Mouse (Mus musculus): ENCODE results near the gene Syn3. TPM values are rescaled to one million over a fixed set of nuclear protein-coding genes. Genes with fewer than 3 reads are reported as not detected.
A peak's percentile ranks its signal among the peaks of the same experiment; 100 is the strongest.

The Syn3 gene
- polyA plus RNA-seq, 1 experiment from 2014 or later, result 7.1 TPM

GRCm38 (mm10) chr10:86183148-86183885 is 315.4 kb downstream of the Syn3 start:
- 77% methylated on average over 8 of the region's 8 CpGs for WGBS
- no peak overlapping the region for H3K4me2 ChIP-seq (ENCODE audit: low read depth, low read length, severe bottlenecking)
- H3K27me3 ChIP-seq (ENCODE audit: control insufficient read depth, insufficient read depth, low read length), result no peaks in the 10 kb centered on the region
- no peak overlapping the region for H3K9ac ChIP-seq (ENCODE audit: low read length)
- H3K27ac ChIP-seq (ENCODE audit: low read depth, low read length), result no peak overlapping the region
- no peaks in the 10 kb centered on the region for H3K36me3 ChIP-seq (ENCODE audit: control insufficient read depth, insufficient read depth, low read length)
- no peak overlapping the region for H3K4me3 ChIP-seq (ENCODE audit: low read depth, low read length)
- no peaks in the 10 kb centered on the region for H3K9me3 ChIP-seq (ENCODE audit: control insufficient read depth, low read length)
- ATAC-seq (replicated peaks; ENCODE audit: low FRiP score) (no peak), DNase-seq (ENCODE audit: low spot score) (no peak)
- H3K4me1 ChIP-seq (replicated peaks; ENCODE audit: control insufficient read depth, insufficient read depth, low read length), result no peaks in the 10 kb centered on the region

GRCm38 (mm10) chr10:86182183-86182805 is 316.4 kb downstream of the Syn3 start:
- Histone ChIP-seq H3K4me3 (ENCODE audit: low read depth, low read length) (no peak overlapping the region), H3K4me1 (replicated peaks; ENCODE audit: control insufficient read depth, insufficient read depth, low read length) (no peaks in the 10 kb centered on the region), H3K9me3 (ENCODE audit: control insufficient read depth, low read length) (no peaks in the 10 kb centered on the region), H3K27ac (ENCODE audit: low read depth, low read length) (no peak overlapping the region), H3K4me2 (ENCODE audit: low read depth, low read length, severe bottlenecking) (no peak overlapping the region), H3K36me3 (ENCODE audit: control insufficient read depth, insufficient read depth, low read length) (no peaks in the 10 kb centered on the region), H3K27me3 (ENCODE audit: control insufficient read depth, insufficient read depth, low read length) (no peaks in the 10 kb centered on the region), H3K9ac (ENCODE audit: low read length) (no peak overlapping the region)
- peak; percentile 61 for DNase-seq (ENCODE audit: low spot score)
- no peak for ATAC-seq (replicated peaks; ENCODE audit: low FRiP score)
- WGBS, result 39% methylated on average over 3 of the region's 3 CpGs

GRCm38 (mm10) chr10:86176411-86176810 is 322.3 kb downstream of the Syn3 start:
- H3K9ac ChIP-seq (ENCODE audit: low read length), result no peak overlapping the region
- no peaks in the 10 kb centered on the region for H3K27me3 ChIP-seq (ENCODE audit: control insufficient read depth, insufficient read depth, low read length)
- no peak for DNase-seq (ENCODE audit: low spot score)
- H3K27ac ChIP-seq (ENCODE audit: low read depth, low read length), result no peak overlapping the region
- H3K4me2 ChIP-seq (ENCODE audit: low read depth, low read length, severe bottlenecking), result no peak overlapping the region
- no peak overlapping the region for H3K4me3 ChIP-seq (ENCODE audit: low read depth, low read length)
- 89% methylated on average over 2 of the region's 2 CpGs for WGBS
- H3K9me3 ChIP-seq (ENCODE audit: control insufficient read depth, low read length), result no peaks in the 10 kb centered on the region
- no peaks in the 10 kb centered on the region for H3K36me3 ChIP-seq (ENCODE audit: control insufficient read depth, insufficient read depth, low read length)
- no peak for ATAC-seq (replicated peaks; ENCODE audit: low FRiP score)
- H3K4me1 ChIP-seq (replicated peaks; ENCODE audit: control insufficient read depth, insufficient read depth, low read length), result no peaks in the 10 kb centered on the region

- DNase-seq (ENCODE audit: low spot score), result no peak
- Histone ChIP-seq H3K27ac (ENCODE audit: low read depth, low read length) (no peak overlapping the region), H3K4me3 (ENCODE audit: low read depth, low read length) (no peak overlapping the region), H3K4me1 (replicated peaks; ENCODE audit: control insufficient read depth, insufficient read depth, low read length) (no peaks in the 10 kb centered on the region), H3K4me2 (ENCODE audit: low read depth, low read length, severe bottlenecking) (no peak overlapping the region), H3K9ac (ENCODE audit: low read length) (no peak overlapping the region), H3K9me3 (ENCODE audit: control insufficient read depth, low read length) (no peaks in the 10 kb centered on the region), H3K27me3 (ENCODE audit: control insufficient read depth, insufficient read depth, low read length) (no peaks in the 10 kb centered on the region), H3K36me3 (ENCODE audit: control insufficient read depth, insufficient read depth, low read length) (no peaks in the 10 kb centered on the region)
- WGBS, result 85% methylated on average over 6 of the region's 6 CpGs
- ATAC-seq (replicated peaks; ENCODE audit: low FRiP score), result no peak
Observed at GRCm38 (mm10) chr10:86174017-86174416, 324.7 kb downstream of the Syn3 start.

GRCm38 (mm10) chr10:86173284-86173683 is 325.4 kb downstream of the Syn3 start:
- Histone ChIP-seq H3K27ac (ENCODE audit: low read depth, low read length) (no peak overlapping the region), H3K9me3 (ENCODE audit: control insufficient read depth, low read length) (no peaks in the 10 kb centered on the region), H3K4me3 (ENCODE audit: low read depth, low read length) (no peak overlapping the region), H3K4me1 (replicated peaks; ENCODE audit: control insufficient read depth, insufficient read depth, low read length) (no peaks in the 10 kb centered on the region), H3K4me2 (ENCODE audit: low read depth, low read length, severe bottlenecking) (no peak overlapping the region), H3K27me3 (ENCODE audit: control insufficient read depth, insufficient read depth, low read length) (no peaks in the 10 kb centered on the region), H3K36me3 (ENCODE audit: control insufficient read depth, insufficient read depth, low read length) (no peaks in the 10 kb centered on the region), H3K9ac (ENCODE audit: low read length) (no peak overlapping the region)
- ATAC-seq (replicated peaks; ENCODE audit: low FRiP score) (no peak), DNase-seq (ENCODE audit: low spot score) (no peak)
- 91% methylated on average over 4 of the region's 4 CpGs for WGBS

- Histone ChIP-seq H3K4me1 (replicated peaks; ENCODE audit: control insufficient read depth, insufficient read depth, low read length) (no peaks in the 10 kb centered on the region; the same call in 1 of the 2 replicates), H3K4me3 (ENCODE audit: low read depth, low read length) (no peak overlapping the region), H3K9me3 (ENCODE audit: control insufficient read depth, low read length) (no peaks in the 10 kb centered on the region), H3K36me3 (ENCODE audit: control insufficient read depth, insufficient read depth, low read length) (no peaks in the 10 kb centered on the region), H3K9ac (ENCODE audit: low read length) (no peak overlapping the region), H3K4me2 (ENCODE audit: low read depth, low read length, severe bottlenecking) (no peak overlapping the region), H3K27me3 (ENCODE audit: control insufficient read depth, insufficient read depth, low read length) (no peaks in the 10 kb centered on the region), H3K27ac (ENCODE audit: low read depth, low read length) (no peak overlapping the region)
- DNase-seq (ENCODE audit: low spot score) (no peak), ATAC-seq (replicated peaks; ENCODE audit: low FRiP score) (no peak)
- 100% methylated on average over 1 of the region's 1 CpGs for WGBS
Observed at GRCm38 (mm10) chr10:86171246-86171645, 327.4 kb downstream of the Syn3 start.

GRCm38 (mm10) chr10:86168084-86168483 is 330.6 kb downstream of the Syn3 start:
- H3K9me3 ChIP-seq (ENCODE audit: control insufficient read depth, low read length), result no peaks in the 10 kb centered on the region
- no peak overlapping the region for H3K4me2 ChIP-seq (ENCODE audit: low read depth, low read length, severe bottlenecking)
- no peak overlapping the region for H3K9ac ChIP-seq (ENCODE audit: low read length)
- ATAC-seq (replicated peaks; ENCODE audit: low FRiP score) (no peak), DNase-seq (ENCODE audit: low spot score) (no peak)
- WGBS, result 79% methylated on average over 2 of the region's 2 CpGs
- H3K4me1 ChIP-seq (replicated peaks; ENCODE audit: control insufficient read depth, insufficient read depth, low read length), result no peaks in the 10 kb centered on the region; the same call in 1 of the 2 replicates
- no peaks in the 10 kb centered on the region for H3K27me3 ChIP-seq (ENCODE audit: control insufficient read depth, insufficient read depth, low read length)
- no peak overlapping the region for H3K27ac ChIP-seq (ENCODE audit: low read depth, low read length)
- H3K4me3 ChIP-seq (ENCODE audit: low read depth, low read length), result no peak overlapping the region
- no peaks in the 10 kb centered on the region for H3K36me3 ChIP-seq (ENCODE audit: control insufficient read depth, insufficient read depth, low read length)

GRCm38 (mm10) chr10:86166854-86167268 is 331.8 kb downstream of the Syn3 start:
- no peak overlapping the region for H3K4me2 ChIP-seq (ENCODE audit: low read depth, low read length, severe bottlenecking)
- 14% methylated on average over 4 of the region's 4 CpGs for WGBS
- H3K9me3 ChIP-seq (ENCODE audit: control insufficient read depth, low read length), result no peaks in the 10 kb centered on the region
- H3K9ac ChIP-seq (ENCODE audit: low read length), result no peak overlapping the region
- no peak overlapping the region for H3K4me3 ChIP-seq (ENCODE audit: low read depth, low read length)
- H3K27me3 ChIP-seq (ENCODE audit: control insufficient read depth, insufficient read depth, low read length), result no peaks in the 10 kb centered on the region
- H3K27ac ChIP-seq (ENCODE audit: low read depth, low read length), result peak overlapping the region; percentile 48; the same call in 1 of the 2 replicates
- H3K4me1 ChIP-seq (replicated peaks; ENCODE audit: control insufficient read depth, insufficient read depth, low read length), result no peaks in the 10 kb centered on the region; the same call in 1 of the 2 replicates
- DNase-seq (ENCODE audit: low spot score) (peak; percentile 55), ATAC-seq (replicated peaks; ENCODE audit: low FRiP score) (peak; percentile 53; the same call in 1 of the 2 replicates)
- no peaks in the 10 kb centered on the region for H3K36me3 ChIP-seq (ENCODE audit: control insufficient read depth, insufficient read depth, low read length)
